Mouse (Mus musculus): ENCODE data around the gene Msmp. TPM values are rescaled to one million over a fixed set of nuclear protein-coding genes. Genes with fewer than 3 reads are reported as not detected.
"Not testable (repeated sequence)": the region's sequence is repeated elsewhere in the genome, so short reads cannot be mapped to it uniquely, and the experiment has no call there.

Msmp gene
- polyA plus RNA-seq, 1 experiment from 2014 or later: 1.7 TPM

DNA sequence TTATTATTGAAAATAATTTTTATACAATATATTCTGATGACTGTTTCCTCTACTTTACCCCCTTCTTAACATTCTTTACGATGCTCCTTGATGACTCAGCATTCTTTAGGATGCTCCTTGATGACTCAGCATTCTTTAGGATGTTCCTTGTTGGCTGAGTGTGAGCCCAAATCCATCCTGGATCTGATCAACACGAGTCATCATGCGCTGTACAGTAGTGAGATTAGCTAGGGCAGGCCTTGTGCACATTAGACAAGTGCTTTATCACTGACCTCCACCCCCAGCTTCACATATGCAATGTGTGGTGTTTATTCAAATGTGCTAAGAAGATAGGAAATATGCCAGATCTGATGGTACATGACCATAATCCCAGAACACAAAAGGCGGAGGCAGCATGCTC lies 13.9 kb upstream of the Msmp start:
- Histone ChIP-seq H3K36me3 (ENCODE audit: control insufficient read depth, insufficient read depth) (no peaks in the 10 kb centered on the region), H3K27ac (ENCODE audit: low read length) (no peak overlapping the region), H3K9me3 (ENCODE audit: control insufficient read depth, low read length) (no peaks in the 10 kb centered on the region), H3K4me1 (replicated peaks; ENCODE audit: control insufficient read depth, insufficient read depth, low read length) (no peaks in the 10 kb centered on the region), H3K4me3 (replicated peaks; ENCODE audit: low read length) (no peak overlapping the region), H3K4me2 (ENCODE audit: low read length) (no peak overlapping the region), H3K9ac (replicated peaks; ENCODE audit: low read depth, low read length) (no peak overlapping the region), H3K27me3 (replicated peaks; ENCODE audit: control insufficient read depth, insufficient read depth, low read length) (no peaks in the 10 kb centered on the region)
- no peak for ATAC-seq
- 87% methylated on average over 4 of the region's 4 CpGs for WGBS

DNA sequence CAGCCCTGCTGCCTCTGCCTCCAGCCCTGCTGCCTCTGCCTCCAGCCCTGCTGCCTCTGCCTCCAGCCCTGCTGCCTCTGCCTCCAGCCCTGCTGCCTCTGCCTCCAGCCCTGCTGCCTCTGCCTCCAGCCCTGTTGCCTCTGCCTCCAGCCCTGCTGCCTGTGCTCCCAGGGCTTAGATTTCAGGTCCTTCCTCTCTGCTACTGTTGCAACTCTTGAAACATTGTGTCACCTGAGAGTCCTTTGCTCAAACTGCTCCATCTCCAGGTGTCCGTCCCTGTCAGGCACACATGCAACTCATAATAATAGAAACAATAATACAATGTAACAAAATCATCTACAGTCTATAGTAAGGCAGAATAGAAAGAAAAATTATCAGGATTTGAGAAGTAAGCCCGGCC lies 12.3 kb upstream of the Msmp start:
- not testable (repeated sequence) for H3K9me3 ChIP-seq (ENCODE audit: control insufficient read depth, low read length); H3K9ac ChIP-seq (replicated peaks; ENCODE audit: low read depth, low read length); H3K4me1 ChIP-seq (replicated peaks; ENCODE audit: control insufficient read depth, insufficient read depth, low read length); H3K36me3 ChIP-seq (ENCODE audit: control insufficient read depth, insufficient read depth); ATAC-seq; H3K4me2 ChIP-seq (ENCODE audit: low read length); H3K27me3 ChIP-seq (replicated peaks; ENCODE audit: control insufficient read depth, insufficient read depth, low read length); H3K27ac ChIP-seq (ENCODE audit: low read length); H3K4me3 ChIP-seq (replicated peaks; ENCODE audit: low read length)
- 80% methylated on average over 2 of the region's 2 CpGs for WGBS

DNA sequence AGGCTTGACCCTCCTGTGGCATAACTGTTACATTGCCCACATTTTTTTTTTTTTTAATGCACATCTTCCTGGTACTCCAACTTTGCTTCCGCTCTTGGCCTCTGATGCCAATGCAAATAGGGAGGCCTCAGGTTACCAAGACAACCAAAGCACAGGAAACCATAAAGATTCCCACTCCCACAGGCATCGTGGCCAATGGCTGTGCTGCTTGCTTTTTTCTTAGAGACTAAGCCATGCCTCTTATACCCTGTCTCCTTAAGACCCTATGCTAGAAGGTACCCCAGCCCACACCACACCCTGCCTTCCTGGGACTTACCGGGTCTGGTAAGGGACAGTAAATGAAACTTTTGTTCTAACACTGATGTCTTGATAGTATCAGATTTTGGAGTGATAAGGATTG lies 9.2 kb upstream of the Msmp start:
- ATAC-seq: no peak
- 74% methylated on average over 3 of the region's 3 CpGs for WGBS
- H3K4me1 ChIP-seq (replicated peaks; ENCODE audit: control insufficient read depth, insufficient read depth, low read length): no peaks in the 10 kb centered on the region

GRCm38 (mm10) chr4:43591961-43592360 lies 7.7 kb upstream of the Msmp start:
- 67% methylated on average over 3 of the region's 3 CpGs for WGBS
- no peak overlapping the region for H3K4me3 ChIP-seq (replicated peaks; ENCODE audit: low read length)
- no peaks in the 10 kb centered on the region for H3K27me3 ChIP-seq (replicated peaks; ENCODE audit: control insufficient read depth, insufficient read depth, low read length)
- no peak overlapping the region for H3K9ac ChIP-seq (replicated peaks; ENCODE audit: low read depth, low read length)
- H3K36me3 ChIP-seq (ENCODE audit: control insufficient read depth, insufficient read depth): no peaks in the 10 kb centered on the region
- no peak overlapping the region for H3K4me2 ChIP-seq (ENCODE audit: low read length)
- no peaks in the 10 kb centered on the region for H3K4me1 ChIP-seq (replicated peaks; ENCODE audit: control insufficient read depth, insufficient read depth, low read length)
- H3K27ac ChIP-seq (ENCODE audit: low read length): no peak overlapping the region
- ATAC-seq: no peak
- no peaks in the 10 kb centered on the region for H3K9me3 ChIP-seq (ENCODE audit: control insufficient read depth, low read length)

More for the DNA sequence above, 9.2 kb upstream of the Msmp start:
- no peak overlapping the region for H3K9ac ChIP-seq (replicated peaks; ENCODE audit: low read depth, low read length)
- H3K27me3 ChIP-seq (replicated peaks; ENCODE audit: control insufficient read depth, insufficient read depth, low read length): no peaks in the 10 kb centered on the region
- no peak overlapping the region for H3K27ac ChIP-seq (ENCODE audit: low read length)
- no peak overlapping the region for H3K4me3 ChIP-seq (replicated peaks; ENCODE audit: low read length)
- H3K9me3 ChIP-seq (ENCODE audit: control insufficient read depth, low read length): no peaks in the 10 kb centered on the region
- no peaks in the 10 kb centered on the region for H3K36me3 ChIP-seq (ENCODE audit: control insufficient read depth, insufficient read depth)
- H3K4me2 ChIP-seq (ENCODE audit: low read length): no peak overlapping the region

DNA sequence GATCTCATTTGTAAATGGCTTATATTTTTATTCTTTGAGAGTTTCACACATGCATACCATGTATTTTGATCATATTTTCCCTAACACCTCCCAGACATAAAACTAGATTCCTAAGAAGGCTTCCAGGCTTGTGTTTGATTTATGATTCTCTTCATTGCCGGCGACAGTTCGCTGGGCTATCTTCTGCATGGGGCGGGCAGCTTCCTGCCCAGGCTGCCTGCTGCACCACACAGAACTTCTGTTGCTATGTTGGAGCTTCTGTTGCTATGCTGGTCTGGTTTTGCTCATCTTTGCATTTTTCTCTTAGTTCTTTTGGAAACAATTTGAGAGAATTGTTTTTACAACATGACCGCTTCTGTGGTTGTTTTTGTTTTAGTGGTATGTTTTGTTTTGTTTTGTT lies 7.2 kb upstream of the Msmp start:
- no peak overlapping the region for H3K27ac ChIP-seq (ENCODE audit: low read length)
- H3K27me3 ChIP-seq (replicated peaks; ENCODE audit: control insufficient read depth, insufficient read depth, low read length): no peaks in the 10 kb centered on the region
- no peak overlapping the region for H3K4me2 ChIP-seq (ENCODE audit: low read length)
- no peaks in the 10 kb centered on the region for H3K9me3 ChIP-seq (ENCODE audit: control insufficient read depth, low read length)
- 88% methylated on average over 5 of the region's 5 CpGs for WGBS
- H3K4me3 ChIP-seq (replicated peaks; ENCODE audit: low read length): no peak overlapping the region
- no peaks in the 10 kb centered on the region for H3K4me1 ChIP-seq (replicated peaks; ENCODE audit: control insufficient read depth, insufficient read depth, low read length)
- no peak for ATAC-seq
- no peak overlapping the region for H3K9ac ChIP-seq (replicated peaks; ENCODE audit: low read depth, low read length)
- no peaks in the 10 kb centered on the region for H3K36me3 ChIP-seq (ENCODE audit: control insufficient read depth, insufficient read depth)

DNA sequence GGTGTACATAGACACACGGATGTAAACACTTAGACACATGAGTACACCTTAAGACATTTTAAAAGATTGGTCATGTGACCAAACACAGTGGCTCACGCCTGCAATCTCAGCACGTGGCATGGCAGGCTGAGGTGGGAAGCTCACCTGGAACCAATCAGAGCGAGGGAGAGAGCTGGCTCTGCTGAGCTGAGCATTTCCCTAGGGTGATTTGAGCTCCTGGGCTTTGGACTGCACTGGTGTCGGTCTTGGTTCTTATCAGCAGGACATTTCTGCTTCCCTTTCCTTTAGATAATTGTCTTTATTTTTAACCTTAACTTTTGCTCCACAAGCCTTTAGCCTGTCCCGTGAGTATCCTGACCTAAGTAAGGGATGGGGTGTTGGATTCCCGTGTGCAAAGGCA lies 3.4 kb upstream of the Msmp start:
- ATAC-seq: no peak
- 66% methylated on average over 7 of the region's 7 CpGs for WGBS
- H3K9ac ChIP-seq (replicated peaks; ENCODE audit: low read depth, low read length): no peak overlapping the region

DNA sequence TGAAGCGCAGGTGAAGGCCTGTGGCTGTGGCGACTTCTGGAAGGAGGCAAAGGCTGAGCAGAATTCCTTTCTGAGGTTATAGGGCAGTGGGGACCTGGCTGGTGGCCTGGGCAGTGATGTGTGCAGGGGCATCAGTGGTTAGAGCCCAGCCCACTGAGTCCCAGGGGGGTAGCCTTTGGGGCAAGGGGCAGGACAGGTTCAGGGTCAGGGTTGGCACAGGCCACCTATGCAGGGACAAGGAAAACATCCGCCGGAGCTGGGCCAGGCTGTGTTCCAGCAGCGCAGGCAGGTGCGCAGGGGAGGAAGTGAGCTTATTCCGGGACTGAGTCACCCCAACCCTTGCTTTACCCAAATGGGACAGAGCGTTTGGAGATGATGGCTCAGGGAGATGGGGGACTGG lies 2.1 kb upstream of the Msmp start:
- Histone ChIP-seq H3K9me3 (ENCODE audit: control insufficient read depth, low read length) (no peaks in the 10 kb centered on the region), H3K36me3 (ENCODE audit: control insufficient read depth, insufficient read depth) (peaks cover 9% of the 10 kb centered on the region), H3K4me1 (replicated peaks; ENCODE audit: control insufficient read depth, insufficient read depth, low read length) (no peaks in the 10 kb centered on the region), H3K4me3 (replicated peaks; ENCODE audit: low read length) (no peak overlapping the region), H3K27ac (ENCODE audit: low read length) (no peak overlapping the region), H3K4me2 (ENCODE audit: low read length) (no peak overlapping the region), H3K27me3 (replicated peaks; ENCODE audit: control insufficient read depth, insufficient read depth, low read length) (no peaks in the 10 kb centered on the region), H3K9ac (replicated peaks; ENCODE audit: low read depth, low read length) (no peak overlapping the region)
- ATAC-seq: peak; percentile 47
- 77% methylated on average over 8 of the region's 8 CpGs for WGBS

More for the DNA sequence above, 3.4 kb upstream of the Msmp start:
- Histone ChIP-seq H3K27me3 (replicated peaks; ENCODE audit: control insufficient read depth, insufficient read depth, low read length) (no peaks in the 10 kb centered on the region), H3K4me1 (replicated peaks; ENCODE audit: control insufficient read depth, insufficient read depth, low read length) (no peaks in the 10 kb centered on the region), H3K27ac (ENCODE audit: low read length) (no peak overlapping the region), H3K36me3 (ENCODE audit: control insufficient read depth, insufficient read depth) (peaks cover 5% of the 10 kb centered on the region), H3K4me2 (ENCODE audit: low read length) (no peak overlapping the region), H3K4me3 (replicated peaks; ENCODE audit: low read length) (no peak overlapping the region), H3K9me3 (ENCODE audit: control insufficient read depth, low read length) (no peaks in the 10 kb centered on the region)

- no peak overlapping the region for H3K4me2 ChIP-seq (ENCODE audit: low read length)
- no peak overlapping the region for H3K9ac ChIP-seq (replicated peaks; ENCODE audit: low read depth, low read length)
- no peaks in the 10 kb centered on the region for H3K4me1 ChIP-seq (replicated peaks; ENCODE audit: control insufficient read depth, insufficient read depth, low read length)
- H3K4me3 ChIP-seq (replicated peaks; ENCODE audit: low read length): no peak overlapping the region
- peaks cover 12% of the 10 kb centered on the region for H3K36me3 ChIP-seq (ENCODE audit: control insufficient read depth, insufficient read depth)
- no peak overlapping the region for H3K27ac ChIP-seq (ENCODE audit: low read length)
- no peaks in the 10 kb centered on the region for H3K27me3 ChIP-seq (replicated peaks; ENCODE audit: control insufficient read depth, insufficient read depth, low read length)
- H3K9me3 ChIP-seq (ENCODE audit: control insufficient read depth, low read length): no peaks in the 10 kb centered on the region
- WGBS: 50% methylated on average over 10 of the region's 10 CpGs
- ATAC-seq: no peak
Observed at GRCm38 (mm10) chr4:43585682-43586081, 1.4 kb upstream of the Msmp start.

DNA sequence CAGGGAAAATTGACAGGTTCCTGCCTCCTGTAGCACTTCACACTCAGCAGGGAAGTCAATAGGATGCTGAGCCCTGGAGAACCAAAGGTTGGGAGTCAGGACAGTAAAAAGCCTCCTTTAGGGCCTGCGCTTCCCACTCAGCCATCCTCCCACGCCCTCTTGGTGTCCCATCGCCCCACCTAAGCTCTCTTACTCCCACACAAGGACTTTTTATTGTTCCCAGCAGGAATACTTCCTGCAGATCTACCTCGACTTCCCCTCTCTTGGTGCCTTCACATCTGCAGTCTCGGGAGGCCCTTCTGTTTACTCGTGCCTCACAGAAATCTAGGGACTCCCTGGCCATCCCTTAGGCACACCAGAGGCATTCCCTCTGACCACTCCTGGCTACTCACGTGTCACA lies 873 bp downstream of the Msmp start:
- H3K36me3 ChIP-seq (ENCODE audit: control insufficient read depth, insufficient read depth): peaks cover 13% of the 10 kb centered on the region
- 75% methylated on average over 7 of the region's 7 CpGs for WGBS
- H3K9me3 ChIP-seq (ENCODE audit: control insufficient read depth, low read length): no peaks in the 10 kb centered on the region
- ATAC-seq: no peak
- peaks cover 10% of the 10 kb centered on the region for H3K4me1 ChIP-seq (replicated peaks; ENCODE audit: control insufficient read depth, insufficient read depth, low read length)
- no peak overlapping the region for H3K4me3 ChIP-seq (replicated peaks; ENCODE audit: low read length)
- H3K9ac ChIP-seq (replicated peaks; ENCODE audit: low read depth, low read length): no peak overlapping the region
- no peak overlapping the region for H3K27ac ChIP-seq (ENCODE audit: low read length)
- no peaks in the 10 kb centered on the region for H3K27me3 ChIP-seq (replicated peaks; ENCODE audit: control insufficient read depth, insufficient read depth, low read length)
- no peak overlapping the region for H3K4me2 ChIP-seq (ENCODE audit: low read length)

DNA sequence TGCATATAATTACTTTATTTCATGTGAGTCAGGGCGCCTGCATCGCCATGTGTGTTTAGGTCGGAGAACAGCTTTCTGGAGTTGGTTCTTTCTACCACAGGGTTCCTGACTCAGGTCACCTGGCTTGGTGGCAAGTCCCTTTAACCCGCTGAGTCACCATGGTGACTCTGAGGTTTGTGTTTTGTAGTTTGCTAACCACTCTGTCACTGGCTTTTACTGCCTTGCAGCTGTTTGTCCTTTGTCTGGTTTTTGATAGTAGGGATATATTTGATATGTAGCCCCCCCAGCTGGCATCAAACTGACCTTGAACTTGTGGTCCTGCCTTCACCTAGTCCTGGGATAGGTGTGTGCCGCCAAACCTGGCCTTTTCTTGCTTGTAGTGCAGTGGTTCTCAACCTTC lies 2.1 kb downstream of the Msmp start:
- Histone ChIP-seq H3K36me3 (ENCODE audit: control insufficient read depth, insufficient read depth) (peaks cover 13% of the 10 kb centered on the region), H3K4me3 (replicated peaks; ENCODE audit: low read length) (no peak overlapping the region), H3K4me2 (ENCODE audit: low read length) (no peak overlapping the region), H3K27me3 (replicated peaks; ENCODE audit: control insufficient read depth, insufficient read depth, low read length) (no peaks in the 10 kb centered on the region), H3K27ac (ENCODE audit: low read length) (no peak overlapping the region), H3K9me3 (ENCODE audit: control insufficient read depth, low read length) (no peaks in the 10 kb centered on the region), H3K9ac (replicated peaks; ENCODE audit: low read depth, low read length) (no peak overlapping the region), H3K4me1 (replicated peaks; ENCODE audit: control insufficient read depth, insufficient read depth, low read length) (peaks cover 18% of the 10 kb centered on the region)
- no peak for ATAC-seq
- WGBS: 89% methylated on average over 5 of the region's 5 CpGs
